Comparison of ENCODE assay signal across 9 mouse cellular contexts in the genomic region with DNA sequence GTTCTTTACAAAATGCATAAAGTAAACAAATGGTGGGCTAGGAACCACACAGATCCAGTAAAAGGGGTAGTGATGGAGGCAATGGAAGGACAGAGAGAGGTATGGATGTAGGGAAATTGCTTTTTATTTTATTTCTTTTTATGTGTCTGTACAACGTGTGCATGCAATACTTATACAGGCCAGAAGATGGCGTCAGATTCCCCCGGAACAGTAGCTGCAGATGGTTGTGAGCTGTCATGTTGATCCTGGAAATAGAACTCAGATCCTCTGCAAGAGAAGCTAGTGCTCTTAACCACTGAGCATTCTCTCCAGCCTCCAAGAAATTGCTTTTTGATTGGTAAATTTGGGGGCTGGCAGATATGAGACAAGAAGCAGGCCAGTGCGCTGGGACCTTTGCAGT.
A peak's percentile ranks its signal among the peaks of the same experiment; 100 is the strongest.
DNase-seq lines count a peak whose midpoint lies in the region; ATAC-seq and TF ChIP-seq lines count a peak whose summit lies in the region.
"Had no signal": no experiment of that assay in that cellular context is flagged by ENCODE, and none has a peak within 500 bp of the region (broad histone marks: within the 10 kb centered on the region; RNA-seq: fewer than 3 reads in every experiment).

No protein-coding gene starts in this region.

- no peaks in the 10 kb centered on the region for H3K27me3 ChIP-seq in Patski
- H3K27me3 ChIP-seq: limb, embryonic 15.5 days had no signal

- in situ Hi-C loops in Patski (cut with MboI; ENCODE audit: low pct_unique_long_range_greater_than_20kb): loop anchor here (5.0 kb wide), 1 partner anchor 230 kb away; no protein-coding TSS in a partner anchor

- TF ChIP-seq CTCF in Patski (IDR thresholded peaks at IDR 0.05): peak; percentile 58

- intact Hi-C loops in left cerebral cortex, postnatal 4 days (cut with DNase I): no loop called here

- CTCF ChIA-PET in Patski (lab: Charles Lee): interaction anchor here (0.6 kb wide), 1 partner anchor 192 kb away, joined by 3 read pairs; no protein-coding TSS in a partner anchor

- DNase-seq in cerebellum, adult 8-10 months: peak; percentile 4
- no peak for DNase-seq in cerebellum, adult 9-11 months
- DNase-seq in left cerebral cortex, postnatal 4 days: peak; percentile 27
- no peak for DNase-seq in left cerebral cortex, adult 9 months (ENCODE audit: low spot score in 2 of 2)
- DNase-seq in Patski (ENCODE audit: low read depth, low spot score): no peak
- DNase-seq in lung, postnatal 10 days: peak; percentile 38
- no peak for DNase-seq in urinary bladder, postnatal 10 days (ENCODE audit: low spot score)

- POLR2A ChIA-PET in Patski (lab: Charles Lee): no interaction called here

- ATAC-seq in Patski: no peak
- ATAC-seq in monocyte, adult 5-6 weeks (replicated peaks; ENCODE audit: insufficient number of reproducible peaks, low FRiP score, low TSS enrichment, poor library complexity, severe bottlenecking): no peak

Comparison
In these comparisons a context has a peak if more than half of its experiments do, and no peak if none do; other contexts are left out.
1. DNase-seq: peak in cerebellum, adult 8-10 months (single experiment), left cerebral cortex, postnatal 4 days (single experiment) and lung, postnatal 10 days (single experiment); none in cerebellum, adult 9-11 months (single experiment), left cerebral cortex, adult 9 months (0 of 2), Patski (single experiment) and urinary bladder, postnatal 10 days (single experiment).